Mouse (Mus musculus) mature B cell (primary cell): ENCODE measurements around the gene Adamts5.

ENCODE experiments used
- in situ Hi-C: fragments of 300-500 bp; cut with MboI; formaldehyde crosslinking; loops from 2 replicates; pipeline ENCODE4 v1.14.3; 2019

The Adamts5 gene

GRCm38 (mm10) chr16:85901581-85901910, at the start of gene Adamts5:
Adamts5 (minus strand) TSS chr16:85901828.
- in situ Hi-C loops: no loop called here

- in situ Hi-C loops: no loop called here
These were observed 48.7 kb upstream of the Adamts5 start for GRCm38 (mm10) chr16:85950356-85950755.

- in situ Hi-C loops: no loop called here
These were observed 24.4 kb upstream of the Adamts5 start for GRCm38 (mm10) chr16:85926004-85926403.

GRCm38 (mm10) chr16:85922454-85922853, 20.8 kb upstream of the Adamts5 start:
- in situ Hi-C loops: no loop called here

- in situ Hi-C loops: no loop called here
These were observed 18.5 kb upstream of the Adamts5 start for GRCm38 (mm10) chr16:85920122-85920521.

- in situ Hi-C loops: no loop called here
These were observed 687 bp downstream of the Adamts5 start for GRCm38 (mm10) chr16:85900702-85901580.

GRCm38 (mm10) chr16:85899790-85900587, 1.6 kb downstream of the Adamts5 start:
- in situ Hi-C loops: no loop called here

- in situ Hi-C loops: no loop called here
These were observed 2.3 kb downstream of the Adamts5 start for GRCm38 (mm10) chr16:85899301-85899721.

- in situ Hi-C loops: no loop called here
These were observed 2.8 kb downstream of the Adamts5 start for GRCm38 (mm10) chr16:85898816-85899215.

GRCm38 (mm10) chr16:85898391-85898790, 3.2 kb downstream of the Adamts5 start:
- in situ Hi-C loops: no loop called here

- in situ Hi-C loops: no loop called here
These were observed 3.8 kb downstream of the Adamts5 start for GRCm38 (mm10) chr16:85897854-85898253.

GRCm38 (mm10) chr16:85895948-85896347, 5.7 kb downstream of the Adamts5 start:
- in situ Hi-C loops: no loop called here

GRCm38 (mm10) chr16:85889778-85890177, 11.8 kb downstream of the Adamts5 start:
- in situ Hi-C loops: no loop called here

GRCm38 (mm10) chr16:85887289-85888051, 14.2 kb downstream of the Adamts5 start:
- in situ Hi-C loops: no loop called here

GRCm38 (mm10) chr16:85879075-85879474, 22.6 kb downstream of the Adamts5 start:
- in situ Hi-C loops: no loop called here

GRCm38 (mm10) chr16:85874141-85874540, 27.5 kb downstream of the Adamts5 start:
- in situ Hi-C loops: no loop called here

GRCm38 (mm10) chr16:85871971-85872370, 29.7 kb downstream of the Adamts5 start:
- in situ Hi-C loops: no loop called here

GRCm38 (mm10) chr16:85871248-85871647, 30.4 kb downstream of the Adamts5 start:
- in situ Hi-C loops: no loop called here

- in situ Hi-C loops: no loop called here
These were observed 36.8 kb downstream of the Adamts5 start for GRCm38 (mm10) chr16:85864691-85865389.

GRCm38 (mm10) chr16:85854505-85854904, 47.1 kb downstream of the Adamts5 start:
- in situ Hi-C loops: no loop called here

- in situ Hi-C loops: no loop called here
These were observed 74.6 kb downstream of the Adamts5 start for GRCm38 (mm10) chr16:85827066-85827465.
